Mouse (Mus musculus) liver, embryonic 14.5 days (tissue): ENCODE measurements around the gene Hist1h4c. TPM values are rescaled to one million over a fixed set of nuclear protein-coding genes. Genes with fewer than 3 reads are reported as not detected.
"Not testable (repeated sequence)": the region's sequence is repeated elsewhere in the genome, so short reads cannot be mapped to it uniquely, and the experiment has no call there.

Source experiments
- ATAC-seq: fragments of 200-750 bp; cut with Nextera tagmentation; 2 replicates; pipeline ENCODE4 v1.8.0; 2017; ENCODE audit warnings: moderate number of reproducible peaks, mild to moderate bottlenecking, moderate library complexity; ENCODE audit not compliant: insufficient read depth
- DNase-seq, 3 experiments: peaks; one replicate each; pipeline ENCODE4 v3.0.0-alpha.2; 2012 to 2013; ENCODE audit warnings: low read depth in 3 of 3, low spot score in 3 of 3
- H3K27ac ChIP-seq: fragments of 300-500 bp; sonication (generic); 2 replicates; pipeline ENCODE4 v1.5.1; 2014; ENCODE audit warnings: moderate library complexity, mild to moderate bottlenecking, control low read depth, inconsistent platforms
- H3K27me3 ChIP-seq: fragments of 300-500 bp; sonication (generic); 2 replicates; pipeline ENCODE4 v1.6.1; 2014; ENCODE audit warnings: mild to moderate bottlenecking, low read length, moderate library complexity; ENCODE audit not compliant: control insufficient read depth, insufficient read depth
- H3K36me3 ChIP-seq: fragments of 300-500 bp; sonication (generic); replicated peaks from 2 replicates; pipeline ENCODE4 v1.6.1; 2014; ENCODE audit warnings: low read depth; ENCODE audit not compliant: control insufficient read depth, insufficient read depth
- H3K4me1 ChIP-seq, 2 experiments: fragments of 200-500 bp in 1 of 2; fragments of 300-500 bp in 1 of 2; sonication (generic) in 1 of 2; replicated peaks; 2 replicates each; pipeline ENCODE4 v1.6.1; 2012 to 2014; ENCODE audit warnings: antibody characterized with exemption in 1 of 2, inconsistent platforms in 1 of 2, low read length in 1 of 2; ENCODE audit not compliant: control insufficient read depth in 2 of 2, insufficient read depth in 2 of 2
- H3K4me2 ChIP-seq: fragments of 300-500 bp; sonication (generic); 2 replicates; pipeline ENCODE4 v1.6.1; 2014; ENCODE audit warnings: low read depth, mild to moderate bottlenecking, control low read depth, moderate library complexity
- H3K4me3 ChIP-seq, 2 experiments: fragments of 200-500 bp in 1 of 2; fragments of 300-500 bp in 1 of 2; sonication (generic) in 1 of 2; 2 replicates each; pipeline ENCODE4 v1.5.1; 2012 to 2014; ENCODE audit warnings: low read depth in 2 of 2, low read length in 2 of 2, mild to moderate bottlenecking in 2 of 2, control low read depth in 1 of 2, inconsistent platforms in 1 of 2, moderate library complexity in 1 of 2; ENCODE audit not compliant: insufficient read depth in 1 of 2
- H3K9ac ChIP-seq: fragments of 300-500 bp; sonication (generic); replicated peaks from 2 replicates; pipeline ENCODE4 v1.6.1; 2014; ENCODE audit warnings: mild to moderate bottlenecking, control low read depth, moderate library complexity
- H3K9me3 ChIP-seq: fragments of 300-500 bp; sonication (generic); 2 replicates; pipeline ENCODE4 v1.6.1; 2016; ENCODE audit warnings: low read length, mixed read lengths; ENCODE audit not compliant: control insufficient read depth
- CTCF ChIP-seq: IDR thresholded peaks from 2 replicates; pipeline ENCODE4 v1.5.1; 2016; ENCODE audit warnings: antibody characterized with exemption, low read depth, control low read depth
- EP300 ChIP-seq: IDR thresholded peaks from 2 replicates; pipeline ENCODE4 v1.6.1; 2016; ENCODE audit warnings: antibody characterized with exemption, low read depth
- WGBS: fragments of 180-500 bp; shearing (Covaris S2); extraction: QIAGEN DNeasy Blood & Tissue Kit; methylation state at CpG from one replicate; pipeline ENCODE4 v1.1.7; 2014; ENCODE audit not compliant: insufficient replicate concordance; 5-methylcytosine and 5-hydroxymethylcytosine counted together
- polyA plus RNA-seq, 2 experiments: library from polyadenylated mRNA; depleted of rRNA in 1 of 2; stranded (reverse) in 1 of 2; unstranded in 1 of 2; fragments of >200 nt; fragmentation: Nextera tagmentation in 1 of 2; extraction: Ambion mirVana in 1 of 2; gene quantifications; 2 replicates each; pipeline versions ENCODE4 v1.2.1 to v1.2.3; 2012 to 2014

The Hist1h4c gene
- polyA plus RNA-seq (2012; rRNA removed) (3.5 and 6.2 TPM in 2 replicates), polyA plus RNA-seq (2014; fragmentation: Nextera tagmentation; extraction: Ambion mirVana) (8.5 and 10.1 TPM in 2 replicates)

DNA sequence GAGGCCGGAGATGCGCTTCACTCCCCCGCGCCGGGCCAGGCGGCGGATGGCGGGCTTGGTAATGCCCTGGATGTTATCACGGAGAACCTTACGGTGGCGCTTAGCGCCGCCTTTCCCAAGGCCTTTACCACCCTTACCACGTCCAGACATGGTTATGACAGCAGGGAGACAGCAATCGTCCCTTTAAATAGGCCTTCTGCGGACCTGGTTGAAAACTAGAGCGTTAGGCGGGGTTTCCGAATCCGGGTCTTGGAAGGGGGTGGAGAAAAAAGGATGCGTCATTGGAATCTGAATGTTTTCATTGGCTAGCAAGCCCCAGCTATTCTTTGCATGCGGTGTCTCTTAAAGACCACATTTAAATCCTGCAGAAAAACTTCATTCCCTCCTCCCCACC is at the start of gene Hist1h4c:
Gene Hist1h4c (minus strand): TSS at position 155 of the 394 bp plus-strand sequence.
- TF ChIP-seq CTCF (peak; percentile 25; the same call in 1 of the 2 replicates), EP300 (peak; percentile 91)
- Histone ChIP-seq H3K9me3 (no peaks in the 10 kb centered on the region), H3K4me3 (peak within 1 kb of the TSS; percentile 55 to 64), H3K4me2 (peak within 1 kb of the TSS; percentile 69), H3K27ac (peak within 1 kb of the TSS; percentile 100), H3K36me3 (no peaks in the 10 kb centered on the region), H3K9ac (peak within 1 kb of the TSS; percentile 94), H3K27me3 (no peaks in the 10 kb centered on the region), H3K4me1 (peaks cover 26% of the 10 kb centered on the region in 2 experiments)
- ATAC-seq = peak; percentile 89
- whole genome bisulfite sequencing = 0% methylated on average over 21 of the region's 22 CpGs
- peak; percentile 98 to 99 (median 98) for DNase-seq

DNA sequence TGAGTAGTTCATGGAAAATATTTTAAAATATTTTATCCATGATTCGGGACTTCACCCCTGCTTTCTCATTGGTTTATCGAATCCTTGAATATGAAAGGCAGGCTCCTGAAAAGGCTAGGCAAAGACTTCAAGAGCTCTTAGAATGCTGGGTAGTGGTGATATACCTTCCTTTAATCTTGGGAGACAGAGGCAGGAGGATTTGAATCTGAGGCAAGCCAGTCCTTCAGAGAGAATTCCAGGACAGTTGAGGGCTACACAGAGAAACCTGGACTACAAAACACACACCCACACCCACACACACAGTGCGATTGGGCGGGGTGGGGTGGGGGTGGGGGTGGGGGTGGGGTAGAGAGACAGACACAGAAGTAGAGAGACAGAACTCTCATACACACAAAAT is 49.6 kb upstream of the Hist1h4c start:
- Histone ChIP-seq H3K9me3 (no peaks in the 10 kb centered on the region), H3K36me3 (no peaks in the 10 kb centered on the region), H3K4me3 (peak overlapping the region in 1 of 2 experiments; percentile 61; a peak in 2 of 4 replicates), H3K4me1 (peaks cover 20 to 28% of the 10 kb centered on the region in 2 experiments), H3K27me3 (no peaks in the 10 kb centered on the region), H3K4me2 (peak overlapping the region; percentile 89), H3K9ac (peak overlapping the region; percentile 98), H3K27ac (peak overlapping the region; percentile 100)
- ATAC-seq = no peak
- WGBS = 7% methylated on average over 4 of the region's 4 CpGs
- DNase-seq = peak in 1 of 3 experiments; percentile 66
- TF ChIP-seq EP300 (no peak), CTCF (no peak)

DNA sequence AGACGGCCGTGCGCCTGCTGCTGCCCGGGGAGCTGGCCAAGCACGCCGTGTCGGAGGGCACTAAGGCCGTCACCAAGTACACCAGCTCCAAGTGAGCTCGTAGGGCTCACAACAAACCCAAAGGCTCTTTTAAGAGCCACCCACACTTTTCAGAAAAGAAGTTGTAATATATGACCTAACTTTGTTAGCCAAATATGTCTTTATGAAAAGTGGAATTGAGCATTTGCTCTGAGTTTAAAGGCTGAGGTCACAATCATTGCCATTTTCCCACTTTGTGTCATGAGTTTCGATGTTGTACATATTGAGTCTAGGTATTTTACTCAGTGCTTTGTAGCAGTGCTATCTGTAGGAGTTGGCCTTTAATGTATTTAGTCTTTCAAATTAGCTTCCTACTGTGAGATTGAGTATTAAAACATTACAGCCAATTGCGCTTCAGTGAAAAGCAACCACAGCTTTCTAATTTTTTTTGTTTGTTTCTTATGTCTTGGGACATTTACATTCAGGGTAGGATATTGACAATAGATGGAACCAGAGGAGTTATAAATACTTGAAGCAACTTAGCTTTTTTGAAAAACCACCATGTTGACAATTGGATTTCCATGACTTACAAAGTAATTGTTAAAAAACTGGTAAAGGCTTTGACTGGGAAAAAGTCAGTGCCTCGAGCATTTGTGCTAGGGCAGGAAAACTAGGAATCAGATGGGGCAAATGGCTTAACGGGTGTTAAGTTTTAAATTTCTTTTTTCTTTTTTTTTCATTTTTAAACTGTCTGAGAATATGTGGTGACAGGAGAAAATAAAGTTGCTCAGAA is 49.0 kb upstream of the Hist1h4c start:
- Histone ChIP-seq H3K9ac (peak overlapping the region; percentile 98), H3K27ac (peak overlapping the region; percentile 100), H3K4me1 (peaks cover 23 to 29% of the 10 kb centered on the region in 2 experiments), H3K4me3 (peak overlapping the region; percentile 52 to 61), H3K27me3 (no peaks in the 10 kb centered on the region), H3K9me3 (no peaks in the 10 kb centered on the region), H3K36me3 (no peaks in the 10 kb centered on the region), H3K4me2 (peak overlapping the region; percentile 89)
- ATAC-seq (peak; percentile 22), DNase-seq (peak in 1 of 3 experiments; percentile 71)
- TF ChIP-seq EP300 (0 out of 2 replicates have a peak, but pooled peaks have one; percentile 7), CTCF (no peak)
- 4% methylated on average over 10 of the region's 13 CpGs for WGBS

DNA sequence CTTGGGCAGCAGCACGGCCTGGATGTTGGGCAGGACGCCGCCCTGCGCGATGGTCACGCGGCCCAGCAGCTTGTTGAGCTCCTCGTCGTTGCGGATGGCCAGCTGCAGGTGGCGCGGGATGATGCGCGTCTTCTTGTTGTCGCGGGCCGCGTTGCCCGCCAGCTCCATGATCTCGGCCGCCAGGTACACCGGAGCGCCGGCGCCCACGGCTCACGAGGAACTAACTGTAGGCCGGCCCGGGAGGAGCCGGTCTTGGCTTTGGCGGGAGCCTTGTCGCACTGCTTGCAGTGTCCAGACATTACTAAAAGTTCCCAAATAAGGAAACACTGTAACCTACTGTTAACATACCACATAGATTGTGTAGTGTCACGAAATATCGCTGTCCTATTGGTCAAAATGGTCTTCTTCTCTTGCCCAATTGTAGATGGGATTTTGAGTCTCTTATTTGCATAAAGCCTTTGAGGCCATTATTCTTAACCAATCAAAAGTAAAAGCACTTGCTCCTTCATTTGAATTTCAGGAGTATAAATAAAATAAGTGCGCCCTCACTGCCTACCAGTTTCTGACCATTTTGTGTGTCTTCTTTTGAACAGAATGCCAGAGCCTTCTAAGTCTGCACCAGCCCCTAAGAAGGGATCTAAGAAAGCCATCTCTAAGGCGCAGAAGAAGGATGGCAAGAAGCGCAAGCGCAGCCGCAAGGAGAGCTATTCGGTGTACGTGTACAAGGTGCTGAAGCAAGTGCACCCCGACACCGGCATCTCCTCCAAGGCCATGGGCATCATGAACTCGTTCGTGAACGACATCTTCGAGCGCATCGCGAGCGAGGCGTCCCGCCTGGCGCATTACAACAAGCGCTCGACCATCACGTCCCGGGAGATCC is 48.2 kb upstream of the Hist1h4c start, which contains the start of gene Hist1h2bb:
Gene Hist1h2bb (plus strand): TSS at position 534 of the 880 bp plus-strand sequence.
- Histone ChIP-seq H3K4me1 (peaks cover 30 to 35% of the 10 kb centered on the region in 2 experiments), H3K9ac (peak within 1 kb of the TSS; percentile 98), H3K4me2 (peak within 1 kb of the TSS; percentile 89), H3K27ac (peak within 1 kb of the TSS; percentile 100), H3K4me3 (peak within 1 kb of the TSS; percentile 53 to 61)
- WGBS = under 1% methylated on average over 34 of the region's 58 CpGs
- H3K27me3 ChIP-seq, H3K36me3 ChIP-seq, H3K9me3 ChIP-seq: not testable (repeated sequence)
- DNase-seq (peak; percentile 91 to 97 (median 93)), ATAC-seq (peak; percentile 74)
- TF ChIP-seq CTCF (peak; percentile 28; the same call in 1 of the 2 replicates), EP300 (peak; percentile 70)
